Mouse (Mus musculus): ENCODE results near the gene Atp5j.
A peak's percentile ranks its signal among the peaks of the same experiment; 100 is the strongest.

Gene Atp5j

GRCm38 (mm10) chr16:84835441-84835822 is at the start of gene Atp5j:
Gene Atp5j, minus strand, starts transcription at chr16:84835625.
- DNase-seq: peak; percentile 87

- DNase-seq: no peak
These were observed 49.1 kb upstream of the Atp5j start for GRCm38 (mm10) chr16:84884572-84884971.

GRCm38 (mm10) chr16:84881754-84882321 is 46.4 kb upstream of the Atp5j start:
- no peak for DNase-seq

- no peak for DNase-seq
These were observed 45.7 kb upstream of the Atp5j start for GRCm38 (mm10) chr16:84881168-84881567.

GRCm38 (mm10) chr16:84879146-84879545 is 43.7 kb upstream of the Atp5j start:
- peak; percentile 78 for DNase-seq

GRCm38 (mm10) chr16:84876082-84876481 is 40.7 kb upstream of the Atp5j start:
- DNase-seq: peak; percentile 26

- no peak for DNase-seq
These were observed 40.3 kb upstream of the Atp5j start for GRCm38 (mm10) chr16:84875718-84876035.

GRCm38 (mm10) chr16:84875012-84875717 is 39.7 kb upstream of the Atp5j start:
- DNase-seq: peak; percentile 18

GRCm38 (mm10) chr16:84873805-84874204 is 38.4 kb upstream of the Atp5j start:
- no peak for DNase-seq

GRCm38 (mm10) chr16:84864656-84865055 is 29.2 kb upstream of the Atp5j start:
- DNase-seq: no peak

GRCm38 (mm10) chr16:84853492-84853891 is 18.1 kb upstream of the Atp5j start:
- DNase-seq: no peak

- DNase-seq: no peak
These were observed 3.2 kb upstream of the Atp5j start for GRCm38 (mm10) chr16:84838576-84838975.

GRCm38 (mm10) chr16:84835823-84836743 is 658 bp upstream of the Atp5j start:
- peak; percentile 64 for DNase-seq

- peak; percentile 99 for DNase-seq
These were observed 532 bp downstream of the Atp5j start, which contains the start of gene Gabpa for GRCm38 (mm10) chr16:84834745-84835440. Gene Gabpa, plus strand, starts transcription at chr16:84834925.

- no peak for DNase-seq
These were observed 1.1 kb downstream of the Atp5j start for GRCm38 (mm10) chr16:84834344-84834743.

- no peak for DNase-seq
These were observed 2.7 kb downstream of the Atp5j start for GRCm38 (mm10) chr16:84832736-84833135.

GRCm38 (mm10) chr16:84831696-84832095 is 3.7 kb downstream of the Atp5j start:
- DNase-seq: no peak

- DNase-seq: no peak
These were observed 10.4 kb downstream of the Atp5j start for GRCm38 (mm10) chr16:84825009-84825408.

- DNase-seq: peak; percentile 64
These were observed 18.0 kb downstream of the Atp5j start for GRCm38 (mm10) chr16:84817423-84817822.

GRCm38 (mm10) chr16:84814511-84814910 is 20.9 kb downstream of the Atp5j start:
- DNase-seq: no peak

GRCm38 (mm10) chr16:84813852-84814251 is 21.6 kb downstream of the Atp5j start:
- no peak for DNase-seq

GRCm38 (mm10) chr16:84810254-84810653 is 25.2 kb downstream of the Atp5j start:
- DNase-seq: no peak

- DNase-seq: no peak
These were observed 27.6 kb downstream of the Atp5j start for GRCm38 (mm10) chr16:84807874-84808273.

Measured in retina, postnatal 1 day (tissue).